Mouse (Mus musculus) liver, postnatal 0 days (tissue): Measurements from ENCODE around the gene Rgcc.
A peak's percentile ranks its signal among the peaks of the same experiment; 100 is the strongest.

Experiments
- CTCF ChIP-seq: sonication (generic); IDR thresholded peaks from 2 replicates; pipeline ENCODE4 v1.5.1; 2016; ENCODE audit warnings: antibody characterized with exemption, low read depth
- EP300 ChIP-seq: IDR thresholded peaks from 2 replicates; pipeline ENCODE4 v1.6.1; 2016; ENCODE audit warnings: antibody characterized with exemption, low read depth, mild to moderate bottlenecking

- TF ChIP-seq CTCF (peak; percentile 77), EP300 (no peak)
These were observed 25.6 kb upstream of the Rgcc start for GRCm38 (mm10) chr14:79327033-79327432.
